Mouse (Mus musculus) liver, adult 2 months (tissue): Measurements from ENCODE around the gene Tcte2.

ENCODE experiments used
- CTCF ChIP-seq: fragments of 200-500 bp; IDR thresholded peaks from 2 replicates; pipeline ENCODE4 v1.5.1; 2011; ENCODE audit warnings: low read depth, low read length, control low read depth
- POLR2A ChIP-seq: fragments of 200-500 bp; IDR thresholded peaks from 2 replicates; pipeline ENCODE4 v1.6.1; 2011; ENCODE audit warnings: low read length, control low read depth; ENCODE audit not compliant: insufficient read depth; ENCODE audit errors: extremely low read depth

DNA sequence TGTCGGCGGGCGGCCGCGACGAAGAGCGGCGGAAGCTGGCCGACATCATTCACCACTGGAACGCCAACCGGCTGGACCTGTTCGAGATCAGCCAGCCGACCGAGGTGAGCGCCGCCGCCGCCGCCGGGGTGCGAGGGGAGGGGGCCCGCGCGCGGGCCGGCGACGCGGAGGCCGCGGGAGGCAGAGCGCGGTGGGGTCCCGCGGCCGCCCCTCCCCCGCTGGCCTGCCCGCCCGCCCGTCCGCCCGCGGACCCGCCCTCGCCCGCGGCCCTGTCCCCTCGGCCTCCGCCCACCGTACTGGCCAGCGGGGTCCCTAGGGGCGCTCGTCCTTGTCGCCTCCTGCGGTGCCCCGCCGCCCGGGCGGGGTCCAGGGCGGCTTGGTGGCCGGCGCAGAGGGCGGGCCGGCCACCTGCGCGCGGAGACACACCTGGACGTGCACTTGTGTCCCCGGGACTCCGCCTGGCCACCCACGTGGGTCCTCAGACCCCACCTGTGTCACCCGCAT is 898 bp downstream of the Tcte2 start:
- TF ChIP-seq POLR2A: no peak
- TF ChIP-seq CTCF: no peak
